Mouse (Mus musculus) stomach, embryonic 16.5 days (tissue): Measurements from ENCODE around the gene Fpr-rs7. TPM values are rescaled to one million over a fixed set of nuclear protein-coding genes. Genes with fewer than 3 reads are reported as not detected.

Experiments
- ATAC-seq: fragments of 200-750 bp; cut with Nextera tagmentation; 2 replicates; pipeline ENCODE4 v1.8.0; 2017; ENCODE audit warnings: moderate number of reproducible peaks, moderate TSS enrichment; ENCODE audit not compliant: insufficient read depth, low FRiP score
- H3K27ac ChIP-seq: fragments of 300-500 bp; sonication (generic); 2 replicates; pipeline ENCODE4 v1.5.1; 2014; ENCODE audit warnings: low read length
- H3K27me3 ChIP-seq: fragments of 300-500 bp; sonication (generic); 2 replicates; pipeline ENCODE4 v1.6.1; 2014; ENCODE audit warnings: low read length, control low read depth, mixed read lengths; ENCODE audit not compliant: control insufficient read depth, insufficient read depth
- H3K36me3 ChIP-seq: fragments of 300-500 bp; sonication (generic); 2 replicates; pipeline ENCODE4 v1.6.1; 2014; ENCODE audit warnings: low read length; ENCODE audit not compliant: control insufficient read depth, insufficient read depth
- H3K4me1 ChIP-seq: fragments of 300-500 bp; sonication (generic); 2 replicates; pipeline ENCODE4 v1.6.1; 2014; ENCODE audit warnings: low read length, control low read depth, mixed read lengths; ENCODE audit not compliant: control insufficient read depth, insufficient read depth
- H3K4me2 ChIP-seq: fragments of 300-500 bp; sonication (generic); 2 replicates; pipeline ENCODE4 v1.6.1; 2014; ENCODE audit warnings: low read depth, low read length, mixed read lengths
- H3K4me3 ChIP-seq: fragments of 300-500 bp; sonication (generic); replicated peaks from 2 replicates; pipeline ENCODE4 v1.5.1; 2014; ENCODE audit warnings: mild to moderate bottlenecking, low read length
- H3K9ac ChIP-seq: fragments of 300-500 bp; sonication (generic); 2 replicates; pipeline ENCODE4 v1.6.1; 2014; ENCODE audit warnings: low read length
- H3K9me3 ChIP-seq: fragments of 300-500 bp; sonication (generic); replicated peaks from 2 replicates; pipeline ENCODE4 v1.6.1; 2016; ENCODE audit warnings: low read length, control low read depth; ENCODE audit not compliant: control insufficient read depth
- WGBS: fragments of 180-500 bp; shearing (Covaris S2); extraction: QIAGEN DNeasy Blood & Tissue Kit; methylation state at CpG from one replicate; pipeline ENCODE4 v1.1.7; 2014; 5-methylcytosine and 5-hydroxymethylcytosine counted together
- polyA plus RNA-seq: library from polyadenylated mRNA; unstranded; fragments of >200 nt; fragmentation: Nextera tagmentation; extraction: Ambion mirVana; gene quantifications from 2 replicates; pipeline ENCODE4 v1.2.1, GENCODE M21; 2015

Fpr-rs7 gene
- polyA plus RNA-seq: not detected in 2 replicates

DNA sequence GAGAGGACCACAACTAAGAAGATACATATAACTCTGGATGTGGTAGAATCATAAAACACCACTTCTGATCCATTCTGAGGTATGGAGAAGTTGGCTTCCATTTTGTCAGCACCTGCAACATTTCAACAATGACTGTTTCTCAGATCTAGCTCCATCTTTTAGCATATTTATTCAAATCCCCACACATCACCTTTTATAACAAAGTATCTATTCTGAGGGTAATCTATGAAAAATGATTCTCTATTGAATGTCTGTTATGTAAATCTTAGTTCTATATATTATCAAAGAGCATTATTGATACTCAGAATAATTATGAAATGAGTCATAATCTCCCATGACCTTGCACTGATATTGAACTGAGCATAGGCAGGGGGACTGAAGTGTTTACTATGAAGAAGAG is at the start of gene Fpr-rs7:
Gene Fpr-rs7 (minus strand): TSS at position 101 of the 400 bp plus-strand sequence.
- no peaks in the 10 kb centered on the region for H3K36me3 ChIP-seq
- H3K4me2 ChIP-seq: no peak within 1 kb of the TSS
- 0 out of 2 replicates have a peak, but pooled peaks cover 8% of the 10 kb centered on the region for H3K9me3 ChIP-seq
- H3K27ac ChIP-seq: no peak within 1 kb of the TSS
- ATAC-seq: no peak
- H3K9ac ChIP-seq: no peak within 1 kb of the TSS
- no peaks in the 10 kb centered on the region for H3K27me3 ChIP-seq
- H3K4me1 ChIP-seq: no peaks in the 10 kb centered on the region
- H3K4me3 ChIP-seq: no peak within 1 kb of the TSS

DNA sequence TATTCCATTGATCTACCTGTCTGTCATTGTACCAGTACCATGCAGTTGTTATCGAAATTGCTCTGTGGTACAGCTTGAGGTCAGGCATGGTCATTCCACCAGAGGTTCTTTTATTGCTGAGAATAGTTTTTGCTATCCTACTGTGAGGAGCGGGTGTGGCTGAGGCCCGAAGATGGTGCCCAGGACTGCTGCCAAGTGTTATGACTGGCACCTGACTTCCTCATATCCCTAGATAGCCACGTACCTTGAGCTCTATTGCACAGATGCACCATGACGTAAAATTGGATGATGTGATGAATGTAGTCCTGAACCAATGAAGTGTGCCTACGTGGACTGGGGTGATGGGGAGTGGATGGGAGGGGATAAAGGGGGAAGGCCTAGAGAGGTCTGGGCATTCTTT is 39.9 kb downstream of the Fpr-rs7 start:
- no peak for ATAC-seq

DNA sequence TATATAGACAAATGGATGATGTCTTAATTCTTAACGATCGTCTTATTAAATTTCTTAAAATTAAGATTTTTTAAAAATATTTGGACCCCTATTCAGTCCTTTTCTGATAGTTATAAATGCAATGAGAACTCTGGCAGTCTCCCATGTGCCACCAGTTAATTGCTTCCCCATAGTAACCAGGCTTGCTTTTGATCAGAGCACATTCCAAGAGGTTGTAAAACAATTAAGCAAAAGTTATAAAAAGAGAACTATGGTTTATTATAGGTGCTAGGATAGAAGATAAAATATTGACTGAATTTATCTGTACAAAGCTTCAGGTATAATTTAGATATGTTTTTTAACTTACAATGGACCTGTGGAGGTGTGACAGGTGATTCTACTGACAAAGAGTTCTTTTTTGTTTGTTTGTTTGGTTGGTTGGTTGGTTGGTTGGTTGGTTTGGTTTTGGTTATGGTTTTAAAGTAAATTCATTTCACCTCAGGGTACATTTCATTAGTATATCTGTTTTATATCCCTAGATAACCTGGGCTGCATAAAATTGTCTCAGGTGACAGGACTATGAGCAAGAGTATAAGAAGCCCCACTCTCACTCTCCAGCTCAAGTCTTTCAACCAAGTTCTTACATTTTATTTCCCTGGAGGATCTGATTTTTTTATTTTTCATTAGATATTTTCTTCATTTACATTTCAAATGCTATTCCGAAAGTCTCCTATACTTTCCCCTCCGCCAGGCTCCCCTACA is 42.2 kb downstream of the Fpr-rs7 start:
- H3K36me3 ChIP-seq: no peaks in the 10 kb centered on the region
- ATAC-seq: no peak
- H3K4me1 ChIP-seq: no peaks in the 10 kb centered on the region
- 85% methylated on average over 4 of the region's 4 CpGs for WGBS
- no peak overlapping the region for H3K27ac ChIP-seq
- no peaks in the 10 kb centered on the region for H3K27me3 ChIP-seq
- H3K9ac ChIP-seq: no peak overlapping the region
- H3K9me3 ChIP-seq: no peaks in the 10 kb centered on the region
- H3K4me2 ChIP-seq: no peak overlapping the region
- no peak overlapping the region for H3K4me3 ChIP-seq

More for the DNA sequence above, 39.9 kb downstream of the Fpr-rs7 start:
- no peaks in the 10 kb centered on the region for H3K9me3 ChIP-seq
- H3K9ac ChIP-seq: no peak overlapping the region
- no peaks in the 10 kb centered on the region for H3K4me1 ChIP-seq
- no peaks in the 10 kb centered on the region for H3K36me3 ChIP-seq
- WGBS: 76% methylated on average over 6 of the region's 6 CpGs
- H3K4me3 ChIP-seq: no peak overlapping the region
- no peak overlapping the region for H3K4me2 ChIP-seq
- no peaks in the 10 kb centered on the region for H3K27me3 ChIP-seq
- no peak overlapping the region for H3K27ac ChIP-seq

Other genes starting within 250 kb of the Fpr-rs7 start
- gene Vmn2r104, start 65.9 kb downstream of the Fpr-rs7 start, polyA plus RNA-seq: not detected in 2 replicates
- gene Fpr-rs6, start 68.9 kb upstream of the Fpr-rs7 start, polyA plus RNA-seq: not detected in 2 replicates
- not detected in 2 replicates for gene Vmn2r105, start 120.8 kb upstream of the Fpr-rs7 start, polyA plus RNA-seq
- not detected in 2 replicates for gene Vmn2r106, start 171.3 kb upstream of the Fpr-rs7 start, polyA plus RNA-seq
- not detected in 2 replicates for gene Vmn2r107, start 231.0 kb upstream of the Fpr-rs7 start, polyA plus RNA-seq